Mouse (Mus musculus) bone marrow macrophage, adult 2 months (primary cell): ENCODE measurements around the gene Baiap2l2. TPM values are rescaled to one million over a fixed set of nuclear protein-coding genes. Genes with fewer than 3 reads are reported as not detected.

Experiments used
- H3K27ac ChIP-seq: 2 replicates; pipeline ENCODE4 v1.5.1; 2012; ENCODE audit warnings: low read depth, low read length; ENCODE audit not compliant: insufficient read depth
- H3K4me1 ChIP-seq: 2 replicates; pipeline ENCODE4 v1.6.1; 2012; ENCODE audit warnings: low read length; ENCODE audit not compliant: control insufficient read depth, insufficient read depth
- H3K4me3 ChIP-seq: 2 replicates; pipeline ENCODE4 v1.5.1; 2012; ENCODE audit warnings: mild to moderate bottlenecking, low read length, moderate library complexity; ENCODE audit not compliant: insufficient read depth
- CTCF ChIP-seq: IDR thresholded peaks from 2 replicates; pipeline ENCODE4 v1.5.1; 2012; ENCODE audit warnings: low read depth, mild to moderate bottlenecking, low read length, moderate library complexity
- POLR2A ChIP-seq: IDR thresholded peaks from 2 replicates; pipeline ENCODE4 v1.6.1; 2012; ENCODE audit warnings: mild to moderate bottlenecking, low read depth, low read length, borderline replicate concordance
- polyA plus RNA-seq: library from polyadenylated mRNA; stranded (reverse); fragments of >200 nt; gene quantifications from 2 replicates; pipeline ENCODE4 v1.2.4, GENCODE M21; 2012; ENCODE audit not compliant: missing spikeins, insufficient read depth, insufficient read length

Baiap2l2 gene
- polyA plus RNA-seq, 1 experiment = not detected

DNA sequence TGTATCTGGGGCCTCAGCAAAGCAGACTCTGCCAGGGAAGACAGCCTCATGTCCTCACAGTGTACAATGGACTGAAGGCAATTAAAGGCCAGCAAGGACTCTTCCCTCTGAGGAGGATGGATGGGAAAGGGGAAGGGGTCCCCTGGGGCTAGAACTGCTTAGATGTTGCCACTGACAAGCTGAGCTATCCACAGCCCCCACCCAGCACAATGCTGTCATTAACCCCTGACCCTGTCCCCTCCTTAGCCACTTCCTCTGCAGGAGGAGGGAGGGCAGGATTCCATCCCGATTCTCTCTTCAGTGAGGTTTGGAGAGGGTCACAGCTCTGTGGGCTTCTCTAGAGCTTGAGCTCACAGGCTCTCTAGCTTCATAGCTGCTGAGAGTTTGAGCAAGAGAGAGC lies 65.8 kb downstream of the Baiap2l2 start:
- no peak overlapping the region for H3K4me3 ChIP-seq
- no peak overlapping the region for H3K27ac ChIP-seq
- TF ChIP-seq CTCF (no peak), POLR2A (no peak)
- no peaks in the 10 kb centered on the region for H3K4me1 ChIP-seq

DNA sequence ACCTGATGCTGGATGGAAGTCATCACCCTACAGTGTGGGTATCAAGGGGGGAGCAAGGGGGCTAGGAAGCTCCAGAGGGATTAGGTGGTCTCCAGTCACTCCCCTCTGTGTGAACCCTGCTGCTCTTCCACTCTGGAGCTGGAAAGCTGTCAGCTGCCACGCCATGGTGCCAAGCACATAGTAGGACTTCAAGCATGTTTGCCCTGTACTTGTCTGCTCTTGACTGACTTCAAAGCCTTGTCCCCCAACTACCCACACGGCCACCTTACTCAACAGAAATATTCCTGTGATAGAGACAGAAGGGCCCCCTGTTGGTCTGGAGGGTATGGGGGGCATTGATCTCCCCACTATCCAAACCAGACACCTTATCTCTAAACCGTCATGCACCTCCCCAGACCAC lies 69.1 kb downstream of the Baiap2l2 start:
- Histone ChIP-seq H3K4me3 (no peak overlapping the region), H3K4me1 (peaks cover 12% of the 10 kb centered on the region), H3K27ac (no peak overlapping the region)
- no peak for TF ChIP-seq POLR2A
- TF ChIP-seq CTCF = no peak

DNA sequence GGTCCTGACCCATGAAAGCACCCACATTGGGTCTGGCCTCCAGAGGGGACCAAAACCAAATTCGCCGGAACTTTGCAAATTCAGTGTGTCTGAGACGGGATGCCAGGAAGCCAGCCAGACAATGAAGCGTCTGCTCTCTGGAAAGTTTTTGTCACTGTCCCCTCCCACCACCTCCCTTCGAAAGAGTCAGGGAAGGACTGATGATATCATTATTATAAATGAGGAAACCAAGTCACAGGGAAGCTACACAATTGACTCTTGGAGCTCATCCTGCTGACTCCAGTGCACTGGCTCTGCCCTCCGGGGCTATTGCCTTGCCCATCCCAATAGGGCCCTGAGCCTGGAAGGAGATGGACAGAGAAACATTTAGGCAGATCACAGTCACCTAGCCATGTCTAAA lies 71.7 kb downstream of the Baiap2l2 start:
- H3K27ac ChIP-seq = no peak overlapping the region
- no peak overlapping the region for H3K4me3 ChIP-seq
- H3K4me1 ChIP-seq = peaks cover 14% of the 10 kb centered on the region
- TF ChIP-seq POLR2A (no peak), CTCF (no peak)

DNA sequence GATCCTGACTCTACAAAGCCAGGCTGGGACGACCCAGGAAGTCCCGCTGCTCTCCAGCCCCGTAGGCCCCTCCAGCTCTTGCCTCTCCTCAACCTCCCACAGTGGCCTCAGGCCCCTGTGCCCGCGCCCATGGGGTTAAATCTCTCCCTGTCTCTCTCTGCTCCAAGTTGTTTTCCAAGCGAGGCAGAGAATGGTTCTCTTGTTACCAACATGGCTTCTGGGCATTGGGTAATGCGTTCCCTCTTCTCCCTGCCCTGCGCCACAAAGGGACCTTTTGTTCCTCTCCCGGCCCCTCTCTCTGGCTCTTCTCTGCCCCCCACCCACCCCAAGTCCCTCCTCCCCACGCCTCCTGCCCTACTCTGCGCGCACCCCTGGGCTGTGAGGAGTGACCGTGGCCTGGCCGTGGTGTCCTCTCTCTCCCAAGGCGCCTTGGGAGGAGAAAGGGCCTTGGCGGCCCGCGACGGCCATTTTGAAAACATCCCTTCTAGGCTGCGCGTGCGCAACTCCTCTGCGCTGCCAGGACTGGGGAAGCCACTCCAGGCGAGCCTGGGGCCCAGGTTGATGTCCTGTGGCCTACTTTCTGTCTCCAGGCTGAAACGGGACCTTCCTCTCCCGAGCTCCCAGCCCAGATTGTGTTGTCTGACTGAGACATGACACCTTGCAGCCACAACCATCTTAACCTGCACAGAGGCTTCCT lies 72.4 kb downstream of the Baiap2l2 start:
- no peak overlapping the region for H3K27ac ChIP-seq
- no peak for TF ChIP-seq CTCF
- no peak for TF ChIP-seq POLR2A
- H3K4me3 ChIP-seq = no peak overlapping the region
- H3K4me1 ChIP-seq = peaks cover 15% of the 10 kb centered on the region

DNA sequence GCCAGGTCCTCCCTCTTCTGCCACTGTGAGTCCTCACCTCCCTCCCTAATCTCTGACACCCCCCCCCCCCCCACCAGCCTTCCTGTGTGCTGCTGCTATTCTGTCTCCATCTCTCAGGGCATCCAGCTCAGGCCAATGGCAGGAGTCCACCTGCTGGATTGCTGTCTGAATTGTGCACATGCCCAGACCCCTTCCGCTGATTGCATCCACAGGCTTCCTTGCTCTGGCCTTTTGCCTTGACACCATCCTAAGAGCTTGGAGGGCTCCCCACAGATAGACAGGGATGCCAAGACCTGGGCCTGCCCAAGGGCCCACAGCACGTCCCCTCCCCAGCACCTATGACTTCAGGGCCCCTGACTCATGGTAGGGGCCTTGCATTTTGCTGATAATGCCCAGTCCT lies 75.0 kb downstream of the Baiap2l2 start:
- peaks cover 15% of the 10 kb centered on the region for H3K4me1 ChIP-seq
- H3K4me3 ChIP-seq = no peak overlapping the region

GRCm38 (mm10) chr15:79208758-79209439 lies 76.4 kb downstream of the Baiap2l2 start:
- TF ChIP-seq POLR2A (no peak), CTCF (no peak)
- peak overlapping the region; percentile 68 for H3K27ac ChIP-seq

More for the DNA sequence above, 75.0 kb downstream of the Baiap2l2 start:
- TF ChIP-seq POLR2A (no peak), CTCF (no peak)
- H3K27ac ChIP-seq = no peak overlapping the region

DNA sequence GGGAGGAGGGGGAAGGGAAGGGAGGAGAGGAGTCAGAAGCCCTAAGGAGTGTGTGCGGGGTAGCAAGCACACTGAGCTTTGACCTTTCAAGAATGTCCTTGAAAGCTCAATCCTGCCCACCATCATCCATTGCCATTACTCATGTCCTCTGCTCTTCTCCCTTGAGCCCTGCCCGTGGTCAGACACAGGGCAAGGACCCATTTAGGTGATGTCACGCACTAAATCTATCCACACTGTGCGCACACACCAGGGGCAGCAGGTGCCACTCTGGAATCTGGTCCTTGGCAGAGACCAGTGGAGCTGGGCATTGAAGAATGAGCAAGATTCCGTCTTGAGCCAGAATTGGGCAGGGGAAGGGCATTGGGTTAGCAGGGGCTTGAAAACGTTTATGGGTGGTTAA lies 77.1 kb downstream of the Baiap2l2 start:
- Histone ChIP-seq H3K4me1 (peaks cover 7% of the 10 kb centered on the region), H3K27ac (no peak overlapping the region), H3K4me3 (no peak overlapping the region)
- no peak for TF ChIP-seq CTCF
- TF ChIP-seq POLR2A = no peak

More at GRCm38 (mm10) chr15:79208758-79209439, 76.4 kb downstream of the Baiap2l2 start:
- Histone ChIP-seq H3K4me1 (peaks cover 14% of the 10 kb centered on the region), H3K4me3 (peak overlapping the region; percentile 66)

Other genes starting within 250 kb of the Baiap2l2 start
- not detected in 2 replicates for gene Galr3, start 243.7 kb downstream of the Baiap2l2 start, polyA plus RNA-seq
- gene Ankrd54, start 222.6 kb downstream of the Baiap2l2 start, polyA plus RNA-seq = 14.0 TPM in 2 replicates
- 99.4 and 114 TPM in 2 replicates for gene Eif3l, start 210.4 kb downstream of the Baiap2l2 start, polyA plus RNA-seq
- gene Micall1, start 176.6 kb downstream of the Baiap2l2 start, polyA plus RNA-seq = 16.2 and 16.3 TPM in 2 replicates
- 107 and 110 TPM in 2 replicates for gene Polr2f, start 144.5 kb downstream of the Baiap2l2 start, polyA plus RNA-seq
- 1.6 TPM in 1 of 2 replicates, not detected in the other for gene 1700088E04Rik, start 144.3 kb downstream of the Baiap2l2 start, polyA plus RNA-seq
- not detected in 2 replicates for gene Sox10, start 120.3 kb downstream of the Baiap2l2 start, polyA plus RNA-seq
- 11.4 and 13.0 TPM in 2 replicates for gene Pick1, start 56.4 kb downstream of the Baiap2l2 start, polyA plus RNA-seq
- gene Gm49486, start 56.1 kb downstream of the Baiap2l2 start, polyA plus RNA-seq = not detected in 2 replicates
- not detected in 2 replicates for gene Slc16a8, start 30.8 kb downstream of the Baiap2l2 start, polyA plus RNA-seq
- 4.5 and 5.5 TPM in 2 replicates for gene Pla2g6, start 42.9 kb upstream of the Baiap2l2 start, polyA plus RNA-seq
- 0.90 and 1.5 TPM in 2 replicates for gene Maff, start 61.1 kb upstream of the Baiap2l2 start, polyA plus RNA-seq
- gene Tmem184b, start 118.0 kb upstream of the Baiap2l2 start, polyA plus RNA-seq = 48.1 and 51.2 TPM in 2 replicates
- gene Csnk1e, start 170.0 kb upstream of the Baiap2l2 start, polyA plus RNA-seq = 60.7 and 61.8 TPM in 2 replicates
- not detected in 2 replicates for gene Kcnj4, start 219.7 kb upstream of the Baiap2l2 start, polyA plus RNA-seq
- gene Kdelr3, start 230.9 kb upstream of the Baiap2l2 start, polyA plus RNA-seq = not detected in 2 replicates